Mouse (Mus musculus) testis, adult 2 months (tissue): ENCODE results near the gene Gm10424.
"Not testable (repeated sequence)": the region's sequence is repeated elsewhere in the genome, so short reads cannot be mapped to it uniquely, and the experiment has no call there.

Experiments used
- CTCF ChIP-seq: fragments of 200-500 bp; IDR thresholded peaks from 2 replicates; pipeline ENCODE4 v1.5.1; 2012; ENCODE audit warnings: low read depth, mild to moderate bottlenecking, inconsistent platforms, low read length, moderate library complexity; ENCODE audit not compliant: control insufficient read depth, insufficient read depth, insufficient replicate concordance
- POLR2A ChIP-seq: fragments of 200-500 bp; IDR thresholded peaks from 2 replicates; pipeline ENCODE4 v1.6.1; 2012; ENCODE audit warnings: low read depth, mild to moderate bottlenecking, inconsistent platforms, low read length, moderate library complexity; ENCODE audit not compliant: control insufficient read depth

- TF ChIP-seq POLR2A, CTCF: not testable (repeated sequence)
Measured at GRCm38 (mm10) chr5:95305611-95306010, 33.0 kb upstream of the Gm10424 start, which contains the start of gene Gm3259.
